Mouse (Mus musculus) heart, embryonic 16.5 days (tissue): ENCODE measurements around the gene Olfr640. TPM values are rescaled to one million over a fixed set of nuclear protein-coding genes. Genes with fewer than 3 reads are reported as not detected.

ENCODE experiments used
- ATAC-seq: fragments of 200-750 bp; cut with Nextera tagmentation; replicated peaks from 2 replicates; pipeline ENCODE4 v1.8.0; 2017; ENCODE audit warnings: moderate number of reproducible peaks; ENCODE audit not compliant: insufficient read depth, low FRiP score; ENCODE audit errors: extremely low read depth
- H3K27ac ChIP-seq: fragments of 300-500 bp; sonication (generic); 2 replicates; pipeline ENCODE4 v1.5.1; 2014; ENCODE audit warnings: mild to moderate bottlenecking, low read length, control low read depth, moderate library complexity
- H3K27me3 ChIP-seq: fragments of 300-500 bp; sonication (generic); 2 replicates; pipeline ENCODE4 v1.6.1; 2014; ENCODE audit warnings: low read length, mixed read lengths; ENCODE audit not compliant: control insufficient read depth, insufficient read depth
- H3K36me3 ChIP-seq: fragments of 300-500 bp; sonication (generic); 2 replicates; pipeline ENCODE4 v1.6.1; 2014; ENCODE audit not compliant: control insufficient read depth, insufficient read depth
- H3K4me1 ChIP-seq: fragments of 300-500 bp; sonication (generic); 2 replicates; pipeline ENCODE4 v1.6.1; 2014; ENCODE audit warnings: low read length, mixed read lengths; ENCODE audit not compliant: control insufficient read depth, insufficient read depth
- H3K4me2 ChIP-seq: fragments of 300-500 bp; sonication (generic); 2 replicates; pipeline ENCODE4 v1.6.1; 2014; ENCODE audit warnings: low read depth, mild to moderate bottlenecking, control low read depth, low read length
- H3K4me3 ChIP-seq: fragments of 300-500 bp; sonication (generic); 2 replicates; pipeline ENCODE4 v1.5.1; 2014; ENCODE audit warnings: mild to moderate bottlenecking, control low read depth, low read length
- H3K9ac ChIP-seq: fragments of 300-500 bp; sonication (generic); 2 replicates; pipeline ENCODE4 v1.6.1; 2014; ENCODE audit warnings: low read length, control low read depth
- H3K9me3 ChIP-seq: fragments of 300-500 bp; sonication (generic); replicated peaks from 2 replicates; pipeline ENCODE4 v1.6.1; 2016; ENCODE audit warnings: low read length; ENCODE audit not compliant: control insufficient read depth
- WGBS: fragments of 180-500 bp; shearing (Covaris S2); extraction: QIAGEN DNeasy Blood & Tissue Kit; methylation state at CpG from one replicate; pipeline ENCODE4 v1.1.7; 2014; 5-methylcytosine and 5-hydroxymethylcytosine counted together
- polyA plus RNA-seq: library from polyadenylated mRNA; unstranded; fragments of >200 nt; fragmentation: Nextera tagmentation; extraction: Ambion mirVana; gene quantifications from 2 replicates; pipeline ENCODE4 v1.2.1, GENCODE M21; 2015

Olfr640 gene
- polyA plus RNA-seq, 1 experiment from 2014 or later, result not detected

DNA sequence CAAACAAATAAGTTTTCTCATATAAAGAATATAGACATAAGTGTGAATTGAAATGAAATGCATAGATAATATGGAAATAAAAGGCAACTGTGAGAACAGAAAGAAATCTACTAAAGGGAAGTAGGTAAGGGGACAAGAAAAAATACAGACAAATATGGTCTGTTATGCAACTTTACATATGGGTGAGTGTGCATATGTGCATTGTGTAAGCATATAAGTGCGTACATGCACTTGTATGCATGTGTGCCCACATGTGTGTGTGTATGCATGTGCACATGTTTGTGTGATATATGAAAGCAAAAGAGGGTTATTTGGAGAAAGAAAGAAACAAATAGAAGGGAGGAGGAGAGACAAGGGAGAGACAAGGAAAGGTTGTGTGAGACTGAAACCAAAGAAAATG, 6.4 kb downstream of the Olfr640 start:
- Histone ChIP-seq H3K4me2 (no peak overlapping the region), H3K36me3 (no peaks in the 10 kb centered on the region), H3K9ac (no peak overlapping the region), H3K9me3 (no peaks in the 10 kb centered on the region), H3K27ac (no peak overlapping the region), H3K4me1 (no peaks in the 10 kb centered on the region), H3K4me3 (no peak overlapping the region), H3K27me3 (no peaks in the 10 kb centered on the region)
- WGBS, result 79% methylated on average over 1 of the region's 1 CpGs
- ATAC-seq, result no peak

DNA sequence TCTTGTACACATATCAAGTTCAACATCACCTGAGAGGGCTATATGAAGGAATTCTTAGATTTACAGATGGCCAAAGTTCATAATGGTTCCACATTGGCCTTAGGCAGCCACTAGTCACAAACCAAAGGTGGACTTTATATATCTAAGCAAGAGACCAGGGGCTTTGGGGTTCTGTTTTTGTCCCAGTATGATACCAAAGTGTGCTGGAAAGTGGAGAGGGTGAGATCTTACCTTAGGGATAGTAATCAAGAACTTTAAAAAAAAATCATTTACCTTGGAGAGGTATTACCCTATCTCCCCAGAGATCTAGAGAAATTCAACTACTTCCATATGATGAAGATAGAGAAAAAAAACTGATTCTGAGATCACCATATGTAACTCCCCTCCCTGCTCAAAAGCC, 8.2 kb downstream of the Olfr640 start, which contains the start of gene Olfr639:
Olfr639 (minus strand) TSS at position 101 of the 400 bp plus-strand sequence.
- Histone ChIP-seq H3K27ac (no peak within 1 kb of the TSS), H3K9ac (no peak within 1 kb of the TSS), H3K36me3 (no peaks in the 10 kb centered on the region), H3K27me3 (no peaks in the 10 kb centered on the region), H3K4me3 (no peak within 1 kb of the TSS), H3K4me1 (no peaks in the 10 kb centered on the region), H3K9me3 (no peaks in the 10 kb centered on the region), H3K4me2 (no peak within 1 kb of the TSS)
- ATAC-seq, result no peak

DNA sequence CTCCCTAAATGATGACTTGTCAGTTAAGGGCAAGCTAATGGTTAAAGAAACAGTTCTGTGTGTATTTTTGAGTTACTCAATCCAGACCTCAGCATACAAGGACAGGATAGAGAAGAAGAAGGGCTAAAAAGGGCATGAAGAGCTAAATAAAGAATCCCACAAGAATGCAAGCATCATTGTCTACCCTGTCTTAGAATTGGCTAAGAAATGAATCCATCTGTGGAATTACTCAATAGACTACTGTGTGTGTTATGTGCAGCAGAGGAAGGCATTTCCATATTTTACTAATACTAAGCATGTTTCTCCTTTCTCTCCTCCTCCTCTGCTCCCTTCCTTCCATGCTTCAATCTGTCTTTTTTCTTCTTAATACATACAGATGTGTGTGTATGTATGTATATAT, 26.2 kb downstream of the Olfr640 start:
- no peak overlapping the region for H3K4me3 ChIP-seq
- H3K4me1 ChIP-seq, result no peaks in the 10 kb centered on the region
- no peaks in the 10 kb centered on the region for H3K9me3 ChIP-seq
- no peaks in the 10 kb centered on the region for H3K36me3 ChIP-seq
- no peak overlapping the region for H3K27ac ChIP-seq
- ATAC-seq, result no peak
- no peaks in the 10 kb centered on the region for H3K27me3 ChIP-seq
- no peak overlapping the region for H3K4me2 ChIP-seq
- H3K9ac ChIP-seq, result no peak overlapping the region

- no peaks in the 10 kb centered on the region for H3K27me3 ChIP-seq
- no peak within 1 kb of the TSS for H3K9ac ChIP-seq
- H3K36me3 ChIP-seq, result no peaks in the 10 kb centered on the region
- H3K9me3 ChIP-seq, result no peaks in the 10 kb centered on the region
- no peak within 1 kb of the TSS for H3K27ac ChIP-seq
- no peaks in the 10 kb centered on the region for H3K4me1 ChIP-seq
- H3K4me3 ChIP-seq, result no peak within 1 kb of the TSS
- ATAC-seq, result no peak
- H3K4me2 ChIP-seq, result no peak within 1 kb of the TSS
Observed at GRCm38 (mm10) chr7:103998446-103998845, 26.9 kb downstream of the Olfr640 start, which contains the start of gene Olfr638. Gene Olfr638 (plus strand): TSS chr7:103998746.

- Histone ChIP-seq H3K4me2 (no peak overlapping the region), H3K27ac (no peak overlapping the region), H3K4me1 (no peaks in the 10 kb centered on the region), H3K27me3 (no peaks in the 10 kb centered on the region), H3K36me3 (no peaks in the 10 kb centered on the region), H3K9ac (no peak overlapping the region), H3K4me3 (no peak overlapping the region), H3K9me3 (0 out of 2 replicates have a peak, but pooled peaks cover 4% of the 10 kb centered on the region)
- no peak for ATAC-seq
- WGBS, result 48% methylated on average over 1 of the region's 1 CpGs
Observed at GRCm38 (mm10) chr7:103971782-103972181, 53.6 kb downstream of the Olfr640 start.

DNA sequence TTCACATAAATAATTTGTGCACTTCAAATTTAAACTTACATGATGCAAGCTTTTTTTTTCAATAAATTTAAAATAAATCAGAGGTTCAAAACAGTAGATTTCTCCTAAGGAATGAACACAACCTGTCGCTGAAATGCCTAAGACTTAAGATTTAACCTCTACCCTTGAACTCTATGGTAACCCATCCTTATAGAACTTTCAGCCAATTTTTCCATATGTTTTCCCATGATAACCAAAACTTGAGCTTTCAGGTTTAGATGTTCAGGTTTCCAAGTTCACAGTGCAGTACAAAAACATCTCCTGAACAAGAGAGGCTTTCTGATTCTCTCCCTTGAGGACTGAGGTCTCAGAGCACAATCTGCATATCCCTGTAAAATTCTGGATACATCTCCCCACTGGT, 54.5 kb downstream of the Olfr640 start, which contains the start of gene Olfr635:
Olfr635 (plus strand) TSS at position 301 of the 400 bp plus-strand sequence.
- no peaks in the 10 kb centered on the region for H3K27me3 ChIP-seq
- no peaks in the 10 kb centered on the region for H3K9me3 ChIP-seq
- 67% methylated on average over 1 of the region's 1 CpGs for WGBS
- H3K4me3 ChIP-seq, result no peak within 1 kb of the TSS
- H3K4me1 ChIP-seq, result no peaks in the 10 kb centered on the region
- H3K36me3 ChIP-seq, result no peaks in the 10 kb centered on the region
- H3K4me2 ChIP-seq, result no peak within 1 kb of the TSS
- H3K27ac ChIP-seq, result no peak within 1 kb of the TSS
- no peak within 1 kb of the TSS for H3K9ac ChIP-seq
- no peak for ATAC-seq

Other genes starting within 250 kb of the Olfr640 start
- gene Olfr68, start 245.9 kb downstream of the Olfr640 start, polyA plus RNA-seq, result not detected in 2 replicates
- not detected in 2 replicates for gene Olfr67, start 233.8 kb downstream of the Olfr640 start, polyA plus RNA-seq
- 7,811 and 8,208 TPM in 2 replicates for gene Hbb-bt, start 211.6 kb downstream of the Olfr640 start, polyA plus RNA-seq
- 24,611 and 28,119 TPM in 2 replicates for gene Hbb-bs, start 197.5 kb downstream of the Olfr640 start, polyA plus RNA-seq
- not detected in 2 replicates for gene Hbb-bh2, start 185.1 kb downstream of the Olfr640 start, polyA plus RNA-seq
- 2.3 and 2.8 TPM in 2 replicates for gene Hbb-bh1, start 182.4 kb downstream of the Olfr640 start, polyA plus RNA-seq
- 147 and 172 TPM in 2 replicates for gene Hbb-y, start 172.4 kb downstream of the Olfr640 start, polyA plus RNA-seq
- gene Olfr66, start 139.3 kb downstream of the Olfr640 start, polyA plus RNA-seq, result not detected in 2 replicates
- not detected in 2 replicates for gene Olfr64, start 131.1 kb downstream of the Olfr640 start, polyA plus RNA-seq
- not detected in 2 replicates for gene Olfr65, start 122.1 kb downstream of the Olfr640 start, polyA plus RNA-seq
- not detected in 2 replicates for gene Olfr631, start 96.7 kb downstream of the Olfr640 start, polyA plus RNA-seq
- gene Olfr632, start 91.2 kb downstream of the Olfr640 start, polyA plus RNA-seq, result not detected in 2 replicates
- not detected in 2 replicates for gene Olfr633, start 81.1 kb downstream of the Olfr640 start, polyA plus RNA-seq
- gene Olfr635, start 54.4 kb downstream of the Olfr640 start, polyA plus RNA-seq, result not detected in 2 replicates
- gene Olfr638, start 26.8 kb downstream of the Olfr640 start, polyA plus RNA-seq, result not detected in 2 replicates
- 0.03 TPM in 1 of 2 replicates, not detected in the other for gene Olfr639, start 8.3 kb downstream of the Olfr640 start, polyA plus RNA-seq
- gene Olfr641, start 9.9 kb upstream of the Olfr640 start, polyA plus RNA-seq, result not detected in 2 replicates
- not detected in 2 replicates for gene Olfr642, start 27.1 kb upstream of the Olfr640 start, polyA plus RNA-seq
- gene 4930516K23Rik, start 35.9 kb upstream of the Olfr640 start, polyA plus RNA-seq, result not detected in 2 replicates
- gene Olfr644, start 46.3 kb upstream of the Olfr640 start, polyA plus RNA-seq, result not detected in 2 replicates
- not detected in 2 replicates for gene Olfr645, start 59.9 kb upstream of the Olfr640 start, polyA plus RNA-seq
- gene Olfr646, start 79.3 kb upstream of the Olfr640 start, polyA plus RNA-seq, result not detected in 2 replicates
- gene Ubqln5, start 104.3 kb upstream of the Olfr640 start, polyA plus RNA-seq, result not detected in 2 replicates
- not detected in 2 replicates for gene Olfr643, start 111.8 kb upstream of the Olfr640 start, polyA plus RNA-seq
- not detected in 2 replicates for gene Ubqln3, start 117.7 kb upstream of the Olfr640 start, polyA plus RNA-seq
- not detected in 2 replicates for gene Ubqlnl, start 125.0 kb upstream of the Olfr640 start, polyA plus RNA-seq
- 0.08 TPM in 1 of 2 replicates, not detected in the other for gene Olfm5, start 139.3 kb upstream of the Olfr640 start, polyA plus RNA-seq
- gene Olfr648, start 157.8 kb upstream of the Olfr640 start, polyA plus RNA-seq, result 0.17 and 0.24 TPM in 2 replicates
- not detected in 2 replicates for gene Olfr649, start 170.4 kb upstream of the Olfr640 start, polyA plus RNA-seq
- gene Trim6, start 193.2 kb upstream of the Olfr640 start, polyA plus RNA-seq, result 0.97 and 1.4 TPM in 2 replicates
- gene Trim34a, start 218.9 kb upstream of the Olfr640 start, polyA plus RNA-seq, result 3.0 and 4.3 TPM in 2 replicates